Mouse (Mus musculus) bone marrow, adult 2 months (tissue): ENCODE measurements around the gene Ostf1. TPM values are rescaled to one million over a fixed set of nuclear protein-coding genes. Genes with fewer than 3 reads are reported as not detected.
A peak's percentile ranks its signal among the peaks of the same experiment; 100 is the strongest.

Source experiments
- H3K27ac ChIP-seq: fragments of 200-500 bp; 2 replicates; pipeline ENCODE4 v1.5.1; 2012; ENCODE audit warnings: low read depth, mild to moderate bottlenecking, control low read depth, inconsistent platforms, low read length; ENCODE audit not compliant: control insufficient read depth, poor library complexity, insufficient read depth
- H3K4me1 ChIP-seq: fragments of 200-500 bp; 2 replicates; pipeline ENCODE4 v1.6.1; 2011; ENCODE audit warnings: low read length; ENCODE audit not compliant: control insufficient read depth, insufficient read depth
- H3K4me3 ChIP-seq: fragments of 200-500 bp; replicated peaks from 2 replicates; pipeline ENCODE3; 2011; ENCODE audit warnings: mild to moderate bottlenecking, low read depth, low read length, control low read depth; ENCODE audit not compliant: control insufficient read depth
- CTCF ChIP-seq: fragments of 200-500 bp; IDR thresholded peaks from 2 replicates; pipeline ENCODE4 v1.5.1; 2011; ENCODE audit warnings: low read length, control low read depth; ENCODE audit not compliant: control insufficient read depth, insufficient read depth
- POLR2A ChIP-seq: fragments of 200-500 bp; IDR thresholded peaks from 2 replicates; pipeline ENCODE4 v1.6.1; 2011; ENCODE audit warnings: low read depth, mild to moderate bottlenecking, control low read depth, low read length, borderline replicate concordance; ENCODE audit not compliant: control insufficient read depth
- WGBS: fragments of 180-500 bp; shearing (Covaris S2); methylation state at CpG from one replicate; pipeline ENCODE4 v1.1.7; 2018; 5-methylcytosine and 5-hydroxymethylcytosine counted together
- polyA plus RNA-seq: library from polyadenylated mRNA; stranded (reverse); fragments of >200 nt; gene quantifications from 2 replicates; pipeline ENCODE4 v1.2.4, GENCODE M21; 2011; ENCODE audit warnings: low replicate concordance; ENCODE audit not compliant: missing spikeins, insufficient read depth, insufficient read length

The Ostf1 gene
- polyA plus RNA-seq, 1 experiment, result 64.7 TPM

GRCm38 (mm10) chr19:18579012-18579358, 52.6 kb downstream of the Ostf1 start:
- 40% methylated on average over 1 of the region's 1 CpGs for WGBS
- Histone ChIP-seq H3K27ac (peak overlapping the region; percentile 55; the same call in 1 of the 2 replicates), H3K4me3 (no peak overlapping the region), H3K4me1 (peaks cover 8% of the 10 kb centered on the region)
- TF ChIP-seq CTCF, result no peak
- TF ChIP-seq POLR2A, result no peak

- peak overlapping the region; percentile 55 for H3K27ac ChIP-seq
Measured at GRCm38 (mm10) chr19:18578216-18579011, 53.2 kb downstream of the Ostf1 start.

GRCm38 (mm10) chr19:18577348-18577747, 54.3 kb downstream of the Ostf1 start:
- WGBS, result 51% methylated on average over 5 of the region's 5 CpGs
- peak overlapping the region; percentile 8; the same call in 1 of the 2 replicates for H3K27ac ChIP-seq
- H3K4me1 ChIP-seq, result peaks cover 5% of the 10 kb centered on the region; the same call in 1 of the 2 replicates
- H3K4me3 ChIP-seq, result no peak overlapping the region
- TF ChIP-seq POLR2A, result no peak
- TF ChIP-seq CTCF, result no peak

More at GRCm38 (mm10) chr19:18578216-18579011, 53.2 kb downstream of the Ostf1 start:
- WGBS, result 51% methylated on average over 17 of the region's 17 CpGs
- peak overlapping the region; percentile 7 for H3K4me3 ChIP-seq
- TF ChIP-seq CTCF (no peak), POLR2A (no peak)
- H3K4me1 ChIP-seq, result peaks cover 7% of the 10 kb centered on the region

- TF ChIP-seq POLR2A, result no peak
- Histone ChIP-seq H3K4me3 (no peak overlapping the region), H3K27ac (no peak overlapping the region), H3K4me1 (peaks cover 4% of the 10 kb centered on the region; the same call in 1 of the 2 replicates)
- 13% methylated on average over 3 of the region's 3 CpGs for WGBS
Measured at GRCm38 (mm10) chr19:18575891-18576290, 55.7 kb downstream of the Ostf1 start.

GRCm38 (mm10) chr19:18573907-18574306, 57.7 kb downstream of the Ostf1 start:
- 46% methylated on average over 5 of the region's 5 CpGs for WGBS
- peaks cover 5% of the 10 kb centered on the region for H3K4me1 ChIP-seq
- H3K4me3 ChIP-seq, result no peak overlapping the region
- TF ChIP-seq CTCF, result no peak
- TF ChIP-seq POLR2A, result no peak
- H3K27ac ChIP-seq, result no peak overlapping the region

- H3K4me3 ChIP-seq, result no peak overlapping the region
- TF ChIP-seq POLR2A (no peak), CTCF (no peak)
- peaks cover 5% of the 10 kb centered on the region for H3K4me1 ChIP-seq
- WGBS, result 74% methylated on average over 3 of the region's 3 CpGs
- H3K27ac ChIP-seq, result no peak overlapping the region
Measured at GRCm38 (mm10) chr19:18573443-18573842, 58.2 kb downstream of the Ostf1 start.

GRCm38 (mm10) chr19:18569496-18569895, 62.1 kb downstream of the Ostf1 start:
- H3K4me3 ChIP-seq, result no peak overlapping the region
- no peak overlapping the region for H3K27ac ChIP-seq
- TF ChIP-seq POLR2A, result no peak
- TF ChIP-seq CTCF, result no peak
- peaks cover 1% of the 10 kb centered on the region for H3K4me1 ChIP-seq
- WGBS, result 77% methylated on average over 1 of the region's 1 CpGs

- Histone ChIP-seq H3K27ac (peak overlapping the region; percentile 61; the same call in 1 of the 2 replicates), H3K4me3 (no peak overlapping the region), H3K4me1 (peaks cover 1% of the 10 kb centered on the region)
- TF ChIP-seq CTCF, result no peak
- WGBS, result 36% methylated on average over 3 of the region's 3 CpGs
Measured at GRCm38 (mm10) chr19:18568828-18569430, 62.7 kb downstream of the Ostf1 start.
